Mouse (Mus musculus): ENCODE data around the gene Bmp8a. TPM values are rescaled to one million over a fixed set of nuclear protein-coding genes. Genes with fewer than 3 reads are reported as not detected.
"Not testable (repeated sequence)": the region's sequence is repeated elsewhere in the genome, so short reads cannot be mapped to it uniquely, and the experiment has no call there.

Bmp8a gene
- not detected in 2 replicates for total RNA-seq (2015; ENCODE audit: low replicate concordance)
- not detected in 2 replicates for total RNA-seq (2017; ENCODE audit: low replicate concordance)

- ATAC-seq (replicated peaks; ENCODE audit: low FRiP score, poor library complexity, severe bottlenecking), result 0 out of 2 replicates have a peak, but pooled peaks have one; percentile 41
Measured at GRCm38 (mm10) chr4:123342642-123343470, at the start of gene Bmp8a. Gene Bmp8a, minus strand, starts transcription at chr4:123343252.

GRCm38 (mm10) chr4:123392187-123392586 is 49.1 kb upstream of the Bmp8a start:
- 0 out of 2 replicates have a peak, but pooled peaks have one; percentile 49 for ATAC-seq (replicated peaks; ENCODE audit: low FRiP score, poor library complexity, severe bottlenecking)

- no peak for ATAC-seq (replicated peaks; ENCODE audit: low FRiP score, poor library complexity, severe bottlenecking)
Measured at GRCm38 (mm10) chr4:123385028-123385427, 42.0 kb upstream of the Bmp8a start.

- ATAC-seq (replicated peaks; ENCODE audit: low FRiP score, poor library complexity, severe bottlenecking), result no peak
Measured at GRCm38 (mm10) chr4:123383173-123383572, 40.1 kb upstream of the Bmp8a start.

- no peak for ATAC-seq (replicated peaks; ENCODE audit: low FRiP score, poor library complexity, severe bottlenecking)
Measured at GRCm38 (mm10) chr4:123382051-123382450, 39.0 kb upstream of the Bmp8a start.

- ATAC-seq (replicated peaks; ENCODE audit: low FRiP score, poor library complexity, severe bottlenecking), result no peak
Measured at GRCm38 (mm10) chr4:123381598-123381997, 38.5 kb upstream of the Bmp8a start.

GRCm38 (mm10) chr4:123376031-123376430 is 33.0 kb upstream of the Bmp8a start:
- ATAC-seq (replicated peaks; ENCODE audit: low FRiP score, poor library complexity, severe bottlenecking), result no peak

- no peak for ATAC-seq (replicated peaks; ENCODE audit: low FRiP score, poor library complexity, severe bottlenecking)
Measured at GRCm38 (mm10) chr4:123374316-123375008, 31.4 kb upstream of the Bmp8a start.

GRCm38 (mm10) chr4:123363555-123363954 is 20.5 kb upstream of the Bmp8a start:
- ATAC-seq (replicated peaks; ENCODE audit: low FRiP score, poor library complexity, severe bottlenecking), result no peak

- ATAC-seq (replicated peaks; ENCODE audit: low FRiP score, poor library complexity, severe bottlenecking), result no peak
Measured at GRCm38 (mm10) chr4:123360771-123361170, 17.7 kb upstream of the Bmp8a start.

- no peak for ATAC-seq (replicated peaks; ENCODE audit: low FRiP score, poor library complexity, severe bottlenecking)
Measured at GRCm38 (mm10) chr4:123358613-123359012, 15.6 kb upstream of the Bmp8a start.

GRCm38 (mm10) chr4:123355941-123356340 is 12.9 kb upstream of the Bmp8a start:
- ATAC-seq (replicated peaks; ENCODE audit: low FRiP score, poor library complexity, severe bottlenecking), result no peak

- ATAC-seq (replicated peaks; ENCODE audit: low FRiP score, poor library complexity, severe bottlenecking), result no peak
Measured at GRCm38 (mm10) chr4:123353271-123353877, 10.3 kb upstream of the Bmp8a start.

- ATAC-seq (replicated peaks; ENCODE audit: low FRiP score, poor library complexity, severe bottlenecking), result no peak
Measured at GRCm38 (mm10) chr4:123343471-123343789, 378 bp upstream of the Bmp8a start.

GRCm38 (mm10) chr4:123342091-123342641 is 886 bp downstream of the Bmp8a start:
- no peak for ATAC-seq (replicated peaks; ENCODE audit: low FRiP score, poor library complexity, severe bottlenecking)

- ATAC-seq (replicated peaks; ENCODE audit: low FRiP score, poor library complexity, severe bottlenecking), result no peak
Measured at GRCm38 (mm10) chr4:123340232-123340631, 2.8 kb downstream of the Bmp8a start.

- no peak for ATAC-seq (replicated peaks; ENCODE audit: low FRiP score, poor library complexity, severe bottlenecking)
Measured at GRCm38 (mm10) chr4:123337693-123338092, 5.4 kb downstream of the Bmp8a start.

- ATAC-seq (replicated peaks; ENCODE audit: low FRiP score, poor library complexity, severe bottlenecking), result no peak
Measured at GRCm38 (mm10) chr4:123335796-123336585, 7.1 kb downstream of the Bmp8a start.

- not testable (repeated sequence) for ATAC-seq (replicated peaks; ENCODE audit: low FRiP score, poor library complexity, severe bottlenecking)
Measured at GRCm38 (mm10) chr4:123335244-123335643, 7.8 kb downstream of the Bmp8a start.

- no peak for ATAC-seq (replicated peaks; ENCODE audit: low FRiP score, poor library complexity, severe bottlenecking)
Measured at GRCm38 (mm10) chr4:123334177-123334576, 8.9 kb downstream of the Bmp8a start.

Data from erythroid progenitor cell, adult 5-6 weeks (primary cell).